Mouse (Mus musculus) erythroblast, embryonic 14.5 days (primary cell): Measurements from ENCODE around the gene Gemin4. TPM values are rescaled to one million over a fixed set of nuclear protein-coding genes. Genes with fewer than 3 reads are reported as not detected.
"Not testable (repeated sequence)": the region's sequence is repeated elsewhere in the genome, so short reads cannot be mapped to it uniquely, and the experiment has no call there.

Source experiments
- H3K27me3 ChIP-seq: 2 replicates; pipeline ENCODE4 v1.6.1; 2012; ENCODE audit warnings: inconsistent platforms; ENCODE audit not compliant: control insufficient read depth
- H3K36me3 ChIP-seq: 2 replicates; pipeline ENCODE4 v1.6.1; 2012; ENCODE audit warnings: mild to moderate bottlenecking, inconsistent platforms; ENCODE audit not compliant: control insufficient read depth
- H3K4me1 ChIP-seq: 2 replicates; pipeline ENCODE4 v1.6.1; 2012; ENCODE audit warnings: inconsistent platforms; ENCODE audit not compliant: control insufficient read depth
- H3K4me3 ChIP-seq: replicated peaks from 2 replicates; pipeline ENCODE3; 2012; ENCODE audit warnings: moderate library complexity, mild to moderate bottlenecking, inconsistent platforms
- H3K9me3 ChIP-seq: 2 replicates; pipeline ENCODE4 v1.6.1; 2012; ENCODE audit warnings: low read length, inconsistent platforms, mixed read lengths; ENCODE audit not compliant: control insufficient read depth
- GATA1 ChIP-seq: IDR thresholded peaks from 2 replicates; pipeline ENCODE4 v1.6.1; 2012; ENCODE audit warnings: low read length, inconsistent platforms, mixed read lengths
- TAL1 ChIP-seq: IDR thresholded peaks from 3 replicates; pipeline ENCODE4 v1.6.1; 2012; ENCODE audit warnings: low read length, inconsistent platforms, mixed read lengths
- polyA plus RNA-seq: library from polyadenylated mRNA; stranded (reverse); fragments of >175 nt; gene quantifications from 2 replicates; pipeline ENCODE4 v1.2.3, GENCODE M21; 2012

Gemin4 gene
- polyA plus RNA-seq, 1 experiment, result 0.07 TPM

- TF ChIP-seq TAL1 (no peak), GATA1 (no peak)
- H3K36me3 ChIP-seq, result peaks cover 15% of the 10 kb centered on the region
- no peak overlapping the region for H3K4me3 ChIP-seq
- H3K9me3 ChIP-seq, result no peaks in the 10 kb centered on the region
- H3K27me3 ChIP-seq, result no peaks in the 10 kb centered on the region
- H3K4me1 ChIP-seq, result no peaks in the 10 kb centered on the region
Measured at GRCm38 (mm10) chr11:76225051-76225450, 7.6 kb upstream of the Gemin4 start.

- no peak for TF ChIP-seq GATA1
- no peak for TF ChIP-seq TAL1
- Histone ChIP-seq H3K4me3 (no peak overlapping the region), H3K4me1 (no peaks in the 10 kb centered on the region), H3K36me3 (peaks cover 15% of the 10 kb centered on the region), H3K27me3 (no peaks in the 10 kb centered on the region), H3K9me3 (no peaks in the 10 kb centered on the region)
Measured at GRCm38 (mm10) chr11:76224631-76225030, 7.2 kb upstream of the Gemin4 start.

GRCm38 (mm10) chr11:76216681-76217389, 629 bp downstream of the Gemin4 start:
- peaks cover 25% of the 10 kb centered on the region for H3K4me1 ChIP-seq
- TF ChIP-seq TAL1 (no peak), GATA1 (no peak)
- no peaks in the 10 kb centered on the region for H3K9me3 ChIP-seq

GRCm38 (mm10) chr11:76216049-76216540, 1.4 kb downstream of the Gemin4 start:
- Histone ChIP-seq H3K4me1 (peaks cover 25% of the 10 kb centered on the region), H3K36me3 (peaks cover 38% of the 10 kb centered on the region), H3K27me3 (no peaks in the 10 kb centered on the region), H3K9me3 (no peaks in the 10 kb centered on the region), H3K4me3 (peak overlapping the region; percentile 83)
- TF ChIP-seq TAL1, result no peak
- TF ChIP-seq GATA1, result no peak

More at GRCm38 (mm10) chr11:76216681-76217389, 629 bp downstream of the Gemin4 start:
- Histone ChIP-seq H3K27me3 (no peaks in the 10 kb centered on the region), H3K4me3 (peak overlapping the region; percentile 83), H3K36me3 (peaks cover 36% of the 10 kb centered on the region)

- H3K4me1 ChIP-seq, result peaks cover 25% of the 10 kb centered on the region
- no peak for TF ChIP-seq TAL1
- no peak for TF ChIP-seq GATA1
- peaks cover 44% of the 10 kb centered on the region for H3K36me3 ChIP-seq
- no peaks in the 10 kb centered on the region for H3K27me3 ChIP-seq
- H3K9me3 ChIP-seq, result no peaks in the 10 kb centered on the region
- H3K4me3 ChIP-seq, result no peak overlapping the region
Measured at GRCm38 (mm10) chr11:76215011-76215410, 2.5 kb downstream of the Gemin4 start.

- H3K36me3 ChIP-seq, result peaks cover 51% of the 10 kb centered on the region
- H3K4me1 ChIP-seq, result peaks cover 25% of the 10 kb centered on the region
- H3K27me3 ChIP-seq, result no peaks in the 10 kb centered on the region
- H3K9me3 ChIP-seq, result no peaks in the 10 kb centered on the region
- no peak overlapping the region for H3K4me3 ChIP-seq
- TF ChIP-seq GATA1 (no peak), TAL1 (no peak)
Measured at GRCm38 (mm10) chr11:76213841-76214240, 3.6 kb downstream of the Gemin4 start.

GRCm38 (mm10) chr11:76211595-76211994, 5.9 kb downstream of the Gemin4 start:
- H3K4me1 ChIP-seq, H3K9me3 ChIP-seq, H3K4me3 ChIP-seq, H3K27me3 ChIP-seq: not testable (repeated sequence)
- H3K36me3 ChIP-seq, result peaks cover 61% of the 10 kb centered on the region

GRCm38 (mm10) chr11:76210228-76210985, 7.1 kb downstream of the Gemin4 start:
- Histone ChIP-seq H3K27me3 (no peaks in the 10 kb centered on the region), H3K4me3 (no peak overlapping the region), H3K9me3 (no peaks in the 10 kb centered on the region), H3K36me3 (peaks cover 61% of the 10 kb centered on the region), H3K4me1 (no peaks in the 10 kb centered on the region)
- TF ChIP-seq TAL1 (no peak), GATA1 (no peak)

GRCm38 (mm10) chr11:76206793-76207192, 10.7 kb downstream of the Gemin4 start:
- H3K4me3 ChIP-seq, result no peak overlapping the region
- TF ChIP-seq GATA1 (no peak), TAL1 (no peak)
- H3K27me3 ChIP-seq, result peaks cover 26% of the 10 kb centered on the region
- peaks cover 35% of the 10 kb centered on the region for H3K36me3 ChIP-seq
- H3K4me1 ChIP-seq, result peaks cover 15% of the 10 kb centered on the region
- H3K9me3 ChIP-seq, result no peaks in the 10 kb centered on the region; the same call in 1 of the 2 replicates
